Mouse (Mus musculus) midbrain, embryonic 14.5 days (tissue): ENCODE measurements around the gene Erf. TPM values are rescaled to one million over a fixed set of nuclear protein-coding genes. Genes with fewer than 3 reads are reported as not detected.

Source experiments
- ATAC-seq: fragments of 200-750 bp; cut with Nextera tagmentation; 2 replicates; pipeline ENCODE4 v1.8.0; 2017; ENCODE audit warnings: moderate number of reproducible peaks, moderate library complexity; ENCODE audit not compliant: low FRiP score, low TSS enrichment
- DNase-seq: peaks from one replicate; pipeline ENCODE4 v3.0.0-alpha.2; 2015
- H3K27ac ChIP-seq: fragments of 300-500 bp; sonication (generic); replicated peaks from 2 replicates; pipeline ENCODE4 v1.5.1; 2014; ENCODE audit warnings: mild to moderate bottlenecking, low read depth, low read length, moderate library complexity
- H3K27me3 ChIP-seq: fragments of 300-500 bp; sonication (generic); 2 replicates; pipeline ENCODE4 v1.6.1; 2014; ENCODE audit warnings: low read length, control low read depth, mixed read lengths; ENCODE audit not compliant: control insufficient read depth, insufficient read depth
- H3K36me3 ChIP-seq: fragments of 300-500 bp; sonication (generic); 2 replicates; pipeline ENCODE4 v1.6.1; 2014; ENCODE audit warnings: low read length, control low read depth; ENCODE audit not compliant: control insufficient read depth, insufficient read depth
- H3K4me1 ChIP-seq: fragments of 300-500 bp; sonication (generic); 2 replicates; pipeline ENCODE4 v1.6.1; 2014; ENCODE audit warnings: mild to moderate bottlenecking, antibody characterized with exemption, low read length, control low read depth; ENCODE audit not compliant: control insufficient read depth, insufficient read depth
- H3K4me2 ChIP-seq: fragments of 300-500 bp; sonication (generic); 2 replicates; pipeline ENCODE4 v1.6.1; 2014; ENCODE audit warnings: mild to moderate bottlenecking, low read length, moderate library complexity
- H3K4me3 ChIP-seq: fragments of 300-500 bp; sonication (generic); replicated peaks from 2 replicates; pipeline ENCODE4 v1.5.1; 2014; ENCODE audit warnings: low read depth, low read length
- H3K9ac ChIP-seq: fragments of 300-500 bp; sonication (generic); replicated peaks from 2 replicates; pipeline ENCODE4 v1.6.1; 2014; ENCODE audit warnings: mild to moderate bottlenecking, low read length, moderate library complexity
- H3K9me3 ChIP-seq: fragments of 300-500 bp; sonication (generic); 2 replicates; pipeline ENCODE4 v1.6.1; 2016; ENCODE audit warnings: low read length, control low read depth, mixed read lengths; ENCODE audit not compliant: control insufficient read depth
- WGBS: fragments of 180-500 bp; shearing (Covaris S2); extraction: QIAGEN DNeasy Blood & Tissue Kit; methylation state at CpG from one replicate; pipeline ENCODE4 v1.1.7; 2014; 5-methylcytosine and 5-hydroxymethylcytosine counted together
- polyA plus RNA-seq: library from polyadenylated mRNA; unstranded; fragments of >200 nt; fragmentation: Nextera tagmentation; extraction: Ambion mirVana; gene quantifications from 2 replicates; pipeline ENCODE4 v1.2.1, GENCODE M21; 2014

The Erf gene
- polyA plus RNA-seq, 1 experiment from 2014 or later = 4.8 TPM

DNA sequence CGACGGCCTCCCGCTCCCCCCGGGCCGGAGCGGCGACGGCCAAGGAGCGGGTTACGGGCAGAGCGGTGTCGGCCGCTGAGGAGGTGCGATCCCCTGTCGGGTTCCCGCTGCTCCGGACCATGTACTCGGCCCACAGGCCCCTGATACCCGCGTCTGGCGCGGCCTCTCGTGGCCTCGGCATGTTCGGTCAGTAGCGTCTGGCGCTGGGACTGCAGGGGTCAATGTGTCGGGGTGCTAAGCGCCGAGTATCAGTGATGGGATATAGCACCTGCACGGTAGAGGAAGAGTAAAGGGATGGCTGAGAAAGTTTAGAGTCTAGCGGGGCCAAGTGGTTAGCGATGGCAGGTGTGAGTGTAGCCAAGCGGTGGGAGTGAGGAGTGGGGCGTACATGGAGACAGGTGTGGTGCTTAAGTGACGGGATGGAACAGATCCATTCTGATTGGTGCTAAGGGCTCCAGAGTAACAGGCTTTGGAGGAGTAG lies 32.2 kb upstream of the Erf start:
- peak overlapping the region; percentile 78 for H3K9ac ChIP-seq
- peaks cover 32% of the 10 kb centered on the region for H3K36me3 ChIP-seq
- DNase-seq (peak; percentile 62), ATAC-seq (no peak)
- H3K4me3 ChIP-seq = peak overlapping the region; percentile 77
- peak overlapping the region; percentile 83 for H3K4me2 ChIP-seq
- under 1% methylated on average over 36 of the region's 36 CpGs for WGBS
- H3K9me3 ChIP-seq = no peaks in the 10 kb centered on the region
- H3K27me3 ChIP-seq = no peaks in the 10 kb centered on the region
- peaks cover 48% of the 10 kb centered on the region for H3K4me1 ChIP-seq
- peak overlapping the region; percentile 99 for H3K27ac ChIP-seq

DNA sequence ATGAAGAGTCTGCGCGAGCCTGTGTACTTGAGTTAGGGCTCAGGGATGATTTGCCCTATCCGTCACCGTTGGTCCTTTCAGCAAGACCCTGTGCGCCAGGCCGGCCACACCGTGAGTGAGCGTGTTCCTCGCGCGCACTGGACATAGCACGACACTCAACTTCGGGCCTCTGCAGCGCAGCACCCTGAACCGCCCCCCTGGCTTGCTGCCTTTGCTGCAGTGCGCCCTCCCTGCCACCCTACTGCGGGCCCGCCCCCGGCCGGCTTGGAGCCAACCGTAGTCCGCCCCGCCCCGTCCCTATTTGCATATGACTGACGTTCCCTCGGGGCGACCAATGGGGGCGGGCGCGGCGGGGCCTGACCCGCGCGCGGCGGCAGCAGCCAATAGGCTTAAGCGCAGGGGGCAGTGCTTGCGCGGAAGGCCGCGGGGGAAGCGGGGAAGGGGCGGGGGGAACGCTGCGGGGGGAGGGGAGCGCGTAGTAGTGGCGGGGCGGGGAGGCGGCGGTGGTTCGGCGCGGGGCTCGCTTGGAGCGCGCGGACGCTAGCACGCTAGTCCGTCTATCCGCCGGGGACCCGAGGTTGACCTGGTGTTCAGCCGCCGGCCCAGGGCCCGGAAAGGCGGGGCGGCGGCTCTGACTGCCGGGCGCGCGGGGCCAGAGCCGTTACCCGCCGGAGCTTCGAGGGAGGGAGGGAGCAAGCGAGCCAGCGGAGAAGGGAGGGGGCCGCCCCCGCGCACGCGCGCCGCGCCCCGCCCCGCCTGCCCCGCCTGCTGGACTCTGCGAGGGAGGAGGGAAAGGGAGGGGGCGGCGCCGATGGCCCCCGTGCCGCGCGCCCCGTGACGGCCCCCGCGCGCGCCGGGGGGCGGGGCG lies 31.4 kb upstream of the Erf start:
- Histone ChIP-seq H3K27me3 (no peaks in the 10 kb centered on the region), H3K4me2 (peak overlapping the region; percentile 83), H3K9me3 (no peaks in the 10 kb centered on the region), H3K9ac (peak overlapping the region; percentile 78), H3K36me3 (peaks cover 24% of the 10 kb centered on the region), H3K4me3 (peak overlapping the region; percentile 77), H3K27ac (peak overlapping the region; percentile 99), H3K4me1 (peaks cover 53% of the 10 kb centered on the region)
- DNase-seq (peak; percentile 99), ATAC-seq (peak; percentile 82)
- under 1% methylated on average over 75 of the region's 108 CpGs for WGBS

GRCm38 (mm10) chr7:25281166-25281733 lies 30.7 kb upstream of the Erf start:
- 23% methylated on average over 12 of the region's 12 CpGs for WGBS
- Histone ChIP-seq H3K9me3 (no peaks in the 10 kb centered on the region), H3K27me3 (no peaks in the 10 kb centered on the region), H3K36me3 (peaks cover 17% of the 10 kb centered on the region), H3K9ac (peak overlapping the region; percentile 78; the same call in 1 of the 2 replicates), H3K4me1 (peaks cover 53% of the 10 kb centered on the region), H3K4me2 (peak overlapping the region; percentile 83), H3K27ac (peak overlapping the region; percentile 99), H3K4me3 (peak overlapping the region; percentile 77)
- DNase-seq (peak; percentile 10), ATAC-seq (peak; percentile 0; the same call in 1 of the 2 replicates)

DNA sequence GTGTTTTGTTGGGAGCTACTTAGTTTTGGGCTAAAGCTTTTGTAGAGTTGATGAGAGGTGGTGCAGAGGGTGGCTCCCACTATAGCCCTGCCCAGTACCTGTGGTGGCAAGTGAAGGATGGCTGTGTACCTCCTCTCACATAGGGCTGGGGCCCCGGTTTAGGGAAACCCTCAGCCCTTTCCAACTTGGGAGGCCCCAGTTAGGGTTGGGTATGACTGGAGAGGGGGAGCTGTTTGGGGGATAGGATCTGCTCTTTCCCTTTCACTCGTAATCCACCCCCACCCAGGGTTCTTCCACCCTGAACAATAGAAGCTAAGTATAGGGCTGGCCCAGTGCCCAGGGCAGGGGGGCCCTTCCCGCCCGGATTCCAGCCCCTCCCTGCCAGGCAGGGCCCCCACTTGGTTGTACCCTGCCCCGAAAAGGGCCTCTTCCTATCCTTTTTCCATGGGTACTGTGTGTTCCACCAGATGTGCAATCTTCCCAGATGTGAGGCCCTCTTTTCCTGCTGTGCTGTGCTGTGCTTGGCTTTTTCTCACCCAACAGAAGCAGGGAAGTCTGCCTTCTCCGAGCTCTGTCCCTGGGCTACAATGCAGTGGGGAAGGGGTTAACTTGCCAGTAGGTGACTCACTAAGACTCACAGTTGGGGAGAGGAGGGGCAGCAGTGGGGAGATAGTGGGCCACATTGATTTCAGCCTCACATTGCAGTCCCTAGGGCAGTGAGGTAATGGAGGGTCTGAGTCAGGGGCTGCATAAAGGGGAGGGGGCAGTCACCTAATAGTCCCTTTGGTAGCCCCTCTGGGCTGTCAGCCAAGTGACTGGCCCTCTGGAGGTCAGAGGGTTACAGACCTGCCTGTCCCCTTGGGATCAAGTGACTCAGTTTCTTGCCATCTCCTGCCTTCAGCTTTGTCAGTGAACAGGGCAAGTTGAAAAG lies 29.6 kb upstream of the Erf start:
- Histone ChIP-seq H3K9ac (peak overlapping the region; percentile 81), H3K27me3 (no peaks in the 10 kb centered on the region), H3K27ac (peak overlapping the region; percentile 99), H3K36me3 (peaks cover 6% of the 10 kb centered on the region), H3K9me3 (no peaks in the 10 kb centered on the region), H3K4me2 (peak overlapping the region; percentile 83), H3K4me1 (peaks cover 57% of the 10 kb centered on the region), H3K4me3 (peak overlapping the region; percentile 63)
- WGBS = 0% methylated on average over 6 of the region's 6 CpGs
- ATAC-seq (no peak), DNase-seq (peak; percentile 65)

- Histone ChIP-seq H3K4me3 (peak overlapping the region; percentile 63), H3K4me1 (peaks cover 51% of the 10 kb centered on the region), H3K27ac (peak overlapping the region; percentile 99), H3K9me3 (no peaks in the 10 kb centered on the region), H3K36me3 (0 out of 2 replicates have a peak, but pooled peaks cover 6% of the 10 kb centered on the region), H3K9ac (peak overlapping the region; percentile 81), H3K27me3 (no peaks in the 10 kb centered on the region), H3K4me2 (peak overlapping the region; percentile 83)
- DNase-seq (peak; percentile 94), ATAC-seq (peak; percentile 57)
- WGBS = under 1% methylated on average over 48 of the region's 49 CpGs
Observed at GRCm38 (mm10) chr7:25279076-25279860, 28.7 kb upstream of the Erf start.

DNA sequence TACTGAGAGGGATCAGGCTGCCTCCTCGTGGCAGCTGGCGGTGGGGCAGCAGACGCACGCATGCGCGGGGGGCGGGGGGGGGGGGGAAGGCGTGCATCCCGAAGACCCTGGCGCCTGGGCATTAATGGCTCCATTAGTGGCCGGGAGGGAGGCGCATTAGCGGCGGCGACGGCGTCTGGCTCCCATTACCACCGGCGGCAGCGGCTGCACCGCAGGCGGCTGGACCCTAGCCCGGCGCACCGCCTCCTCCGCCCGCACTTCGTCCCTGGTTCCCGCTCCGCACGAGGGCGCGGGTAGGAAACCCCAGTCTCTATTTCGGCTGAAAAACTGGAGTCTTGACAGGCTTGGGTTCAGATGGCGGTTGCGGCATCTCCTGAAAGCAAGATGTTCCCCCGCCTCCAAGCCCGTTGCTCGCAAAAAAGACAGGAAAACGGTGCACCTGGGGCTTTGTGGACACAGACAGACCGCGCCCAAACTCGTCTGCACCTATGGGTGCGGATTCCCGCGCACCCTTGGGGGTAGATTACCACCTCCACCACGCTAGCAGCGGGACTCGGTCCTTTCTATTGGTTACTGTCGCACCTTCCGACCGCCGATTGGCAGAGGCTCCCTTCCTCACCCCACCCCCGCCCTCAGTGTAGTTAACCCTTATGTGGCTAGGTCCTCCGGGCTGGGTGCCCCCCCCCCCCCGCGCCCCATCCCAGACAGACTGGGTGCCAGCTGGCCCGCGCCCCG lies 27.9 kb upstream of the Erf start:
- peak overlapping the region; percentile 63 for H3K4me3 ChIP-seq
- peak overlapping the region; percentile 99 for H3K27ac ChIP-seq
- WGBS = under 1% methylated on average over 53 of the region's 60 CpGs
- peak; percentile 67 for ATAC-seq
- peaks cover 47% of the 10 kb centered on the region for H3K4me1 ChIP-seq
- H3K9me3 ChIP-seq = no peaks in the 10 kb centered on the region
- H3K36me3 ChIP-seq = peaks cover 8% of the 10 kb centered on the region; the same call in 1 of the 2 replicates
- peak overlapping the region; percentile 83 for H3K4me2 ChIP-seq
- H3K9ac ChIP-seq = peak overlapping the region; percentile 81
- H3K27me3 ChIP-seq = no peaks in the 10 kb centered on the region
- peak; percentile 93 for DNase-seq

GRCm38 (mm10) chr7:25277998-25278340 lies 27.4 kb upstream of the Erf start:
- 14% methylated on average over 4 of the region's 4 CpGs for WGBS
- H3K4me3 ChIP-seq = peak overlapping the region; percentile 63
- H3K36me3 ChIP-seq = peaks cover 14% of the 10 kb centered on the region
- H3K9ac ChIP-seq = peak overlapping the region; percentile 81
- H3K4me1 ChIP-seq = peaks cover 42% of the 10 kb centered on the region
- H3K9me3 ChIP-seq = no peaks in the 10 kb centered on the region
- no peak for ATAC-seq
- H3K4me2 ChIP-seq = peak overlapping the region; percentile 83
- H3K27ac ChIP-seq = peak overlapping the region; percentile 99
- DNase-seq = no peak
- no peaks in the 10 kb centered on the region for H3K27me3 ChIP-seq
